Mouse (Mus musculus): ENCODE data around the gene Hbb-bs.
"Not testable (repeated sequence)": the region's sequence is repeated elsewhere in the genome, so short reads cannot be mapped to it uniquely, and the experiment has no call there.

The Hbb-bs gene

DNA sequence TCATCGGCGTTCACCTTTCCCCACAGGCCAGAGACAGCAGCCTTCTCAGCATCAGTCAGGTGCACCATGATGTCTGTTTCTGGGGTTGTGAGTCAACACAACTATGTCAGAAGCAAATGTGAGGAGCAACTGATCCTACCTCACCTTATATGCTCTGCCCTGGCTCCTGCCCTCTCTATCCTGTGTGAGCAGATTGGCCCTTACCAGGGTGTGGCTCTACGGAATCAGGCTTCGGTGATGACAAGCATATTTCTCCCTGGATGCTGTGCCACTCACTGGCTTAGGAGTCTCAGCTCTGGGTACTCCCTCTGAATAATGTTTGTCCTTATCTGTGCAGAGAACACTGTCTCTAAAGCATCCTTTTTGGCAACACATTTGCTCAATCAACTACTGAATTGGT, at the start of gene Hbb-bs:
Gene Hbb-bs (minus strand): TSS at position 289 of the 400 bp plus-strand sequence.
- DNase-seq, result peak; percentile 90

- no peak for DNase-seq
These were observed 49.2 kb upstream of the Hbb-bs start for GRCm38 (mm10) chr7:103877093-103877492.

DNA sequence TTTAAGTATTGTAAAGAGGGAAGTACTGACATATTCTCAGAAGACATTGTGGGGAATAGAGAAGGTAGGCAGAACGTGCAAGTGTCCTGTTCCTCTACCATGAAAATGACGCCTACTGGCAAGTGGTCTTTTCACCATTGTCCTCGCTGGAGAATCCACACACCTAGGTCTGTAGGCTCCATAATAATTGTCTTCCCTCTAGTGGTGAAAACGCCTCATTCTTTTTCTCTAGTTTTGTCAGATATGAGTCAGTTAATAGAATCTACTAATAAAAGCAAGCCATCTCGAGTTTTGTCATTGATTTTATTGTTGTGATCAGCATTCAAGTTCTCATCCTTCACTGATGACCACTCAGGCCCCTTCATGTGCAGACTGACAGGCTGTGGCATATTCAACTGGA, 46.6 kb upstream of the Hbb-bs start:
- peak; percentile 25 for DNase-seq

- DNase-seq, result peak; percentile 48
These were observed 45.2 kb upstream of the Hbb-bs start for GRCm38 (mm10) chr7:103873064-103873463.

GRCm38 (mm10) chr7:103870667-103871066, 42.8 kb upstream of the Hbb-bs start:
- DNase-seq, result peak; percentile 84

- DNase-seq, result peak; percentile 80
These were observed 37.8 kb upstream of the Hbb-bs start for GRCm38 (mm10) chr7:103865716-103866115.

- DNase-seq, result no peak
These were observed 33.6 kb upstream of the Hbb-bs start for GRCm38 (mm10) chr7:103861531-103861930.

DNA sequence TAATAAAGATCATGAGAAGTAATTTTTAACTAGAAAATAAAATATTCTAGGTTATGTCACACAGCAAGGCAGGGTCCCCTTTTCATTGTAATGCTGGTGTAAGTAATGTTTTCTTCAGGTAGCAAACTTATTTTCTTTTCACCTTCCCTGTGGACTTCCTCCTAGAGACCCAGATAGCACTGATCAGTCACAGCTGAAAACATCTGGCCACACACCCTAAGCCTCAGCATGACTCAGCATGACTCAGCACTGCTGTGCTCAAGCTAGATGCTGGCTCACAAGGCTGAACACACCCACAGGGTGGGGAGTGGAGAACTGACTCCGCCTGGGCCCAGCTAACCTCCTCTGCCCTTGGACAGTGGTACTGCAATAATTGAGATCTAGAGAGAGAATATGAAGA, 33.0 kb upstream of the Hbb-bs start:
- DNase-seq, result peak; percentile 99

DNA sequence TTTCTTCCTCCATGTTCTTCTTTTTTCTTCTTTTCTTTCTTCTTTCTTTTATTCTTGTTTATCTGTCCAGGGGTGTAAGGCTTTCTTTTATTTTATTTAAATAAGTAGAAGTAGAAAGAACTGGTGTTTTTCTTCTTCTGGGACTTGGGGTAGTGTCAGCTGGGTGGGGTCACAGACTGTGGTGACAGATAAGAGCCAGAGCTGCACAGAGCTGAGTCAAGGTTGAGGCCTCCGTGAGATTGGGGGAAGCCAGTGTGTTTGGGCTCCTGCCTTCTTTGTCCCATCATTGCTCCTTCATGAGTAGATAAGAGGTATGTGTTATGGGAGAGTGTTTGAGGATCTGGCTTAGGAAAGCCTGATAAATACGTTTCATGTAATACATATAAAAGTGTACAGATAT, 31.2 kb upstream of the Hbb-bs start:
- DNase-seq, result peak; percentile 92

- DNase-seq, result no peak
These were observed 26.8 kb upstream of the Hbb-bs start for GRCm38 (mm10) chr7:103854669-103855068.

DNA sequence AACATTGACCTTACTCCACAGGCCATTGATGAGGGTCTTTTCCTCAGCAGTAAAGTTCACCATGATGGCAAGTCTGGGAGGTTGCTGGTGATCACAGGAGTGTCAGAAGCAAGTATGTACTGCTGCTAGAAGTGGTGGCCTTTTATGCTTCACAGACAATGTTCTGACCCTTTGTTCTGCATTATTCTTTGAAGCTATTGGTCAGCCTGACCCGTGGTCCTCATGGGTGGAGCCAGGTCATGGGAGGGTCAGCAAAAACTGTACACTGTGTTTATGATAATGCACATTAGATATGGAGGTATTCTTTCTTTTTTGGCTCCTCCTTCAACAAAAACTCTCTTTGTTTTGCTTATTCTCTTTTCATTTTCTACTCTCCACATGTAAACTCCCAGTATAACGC, 25.2 kb upstream of the Hbb-bs start, which contains the start of gene Hbb-y:
Gene Hbb-y (minus strand): TSS at position 127 of the 400 bp plus-strand sequence.
- peak; percentile 26 for DNase-seq

- DNase-seq, result peak; percentile 46
These were observed 16.8 kb upstream of the Hbb-bs start for GRCm38 (mm10) chr7:103844525-103845325.

- no peak for DNase-seq
These were observed 15.1 kb upstream of the Hbb-bs start, which contains the start of gene Hbb-bh1 for GRCm38 (mm10) chr7:103843034-103843433. Gene Hbb-bh1 (minus strand): TSS chr7:103843164.

- no peak for DNase-seq
These were observed 12.4 kb upstream of the Hbb-bs start, which contains the start of gene Hbb-bh2 for GRCm38 (mm10) chr7:103840268-103840667. Gene Hbb-bh2 (minus strand): TSS chr7:103840520.

DNA sequence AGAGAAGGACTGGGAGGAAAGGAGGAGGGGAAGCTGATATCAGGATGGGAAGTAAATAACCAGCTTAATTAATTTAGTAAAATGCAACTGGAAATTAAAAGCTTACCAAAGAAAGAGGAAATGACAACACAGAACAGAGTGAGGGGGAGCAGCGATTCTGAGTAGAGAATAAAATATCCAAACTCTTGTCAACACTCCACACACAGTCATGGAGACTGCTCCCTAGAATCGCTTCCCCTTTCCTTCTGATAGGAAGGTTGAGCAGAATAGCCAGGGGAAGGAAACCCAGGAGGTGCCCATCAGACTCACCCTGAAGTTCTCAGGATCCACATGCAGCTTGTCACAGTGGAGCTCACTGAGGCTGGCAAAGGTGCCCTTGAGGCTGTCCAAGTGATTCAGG, 757 bp downstream of the Hbb-bs start:
- not testable (repeated sequence) for DNase-seq

GRCm38 (mm10) chr7:103826255-103826887, 1.5 kb downstream of the Hbb-bs start:
- peak; percentile 79 for DNase-seq

DNA sequence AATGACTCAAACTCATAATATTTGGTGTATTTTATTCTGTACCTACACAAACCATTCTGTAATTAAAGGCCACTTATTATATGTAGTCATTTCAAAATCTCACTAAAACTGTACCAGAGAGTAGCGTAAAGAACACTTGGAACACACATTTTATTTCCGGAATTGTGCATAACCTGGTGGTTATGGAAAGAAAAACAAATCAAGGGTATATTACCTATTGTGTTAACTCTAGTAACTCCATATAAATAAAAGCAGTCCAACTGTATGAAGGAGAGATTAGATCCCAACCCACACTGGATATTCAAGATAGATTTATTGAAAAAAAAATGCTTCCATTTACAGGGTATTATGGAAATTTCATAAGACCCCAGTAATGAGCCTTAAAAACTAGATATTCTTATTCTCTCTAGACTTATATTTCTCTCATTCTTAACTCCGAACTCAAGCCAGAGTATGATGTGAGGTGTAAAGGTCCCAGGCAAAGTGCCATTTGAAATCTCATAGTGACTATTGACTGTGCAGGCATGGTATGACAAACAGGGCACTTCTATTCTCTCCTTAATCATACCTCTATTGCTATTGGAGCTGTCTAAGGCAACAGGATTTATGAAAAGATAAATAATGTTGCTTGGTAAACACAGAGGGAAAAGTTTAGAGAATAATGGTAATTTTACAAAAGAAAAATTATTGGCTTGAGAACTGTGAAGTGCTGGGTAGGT, 2.2 kb downstream of the Hbb-bs start:
- DNase-seq, result peak; percentile 53

DNA sequence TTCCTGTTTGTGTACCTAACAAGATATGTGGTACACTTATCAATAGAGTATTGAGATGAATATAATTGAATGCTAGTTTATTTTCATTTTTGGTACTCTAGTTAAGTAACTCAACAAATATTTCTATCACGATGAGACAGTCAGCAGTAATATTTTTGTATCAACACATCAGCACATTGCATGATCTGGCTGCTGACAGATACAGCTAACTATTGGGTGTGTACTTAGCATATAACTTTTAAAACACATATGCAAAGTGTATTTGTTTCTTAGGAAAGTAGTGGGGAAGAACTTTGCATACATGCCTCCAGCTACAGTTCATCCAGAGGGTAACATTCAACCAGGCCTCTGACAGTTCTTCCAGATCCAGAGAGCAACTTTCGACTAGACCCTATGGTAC, 3.3 kb downstream of the Hbb-bs start:
- no peak for DNase-seq

DNA sequence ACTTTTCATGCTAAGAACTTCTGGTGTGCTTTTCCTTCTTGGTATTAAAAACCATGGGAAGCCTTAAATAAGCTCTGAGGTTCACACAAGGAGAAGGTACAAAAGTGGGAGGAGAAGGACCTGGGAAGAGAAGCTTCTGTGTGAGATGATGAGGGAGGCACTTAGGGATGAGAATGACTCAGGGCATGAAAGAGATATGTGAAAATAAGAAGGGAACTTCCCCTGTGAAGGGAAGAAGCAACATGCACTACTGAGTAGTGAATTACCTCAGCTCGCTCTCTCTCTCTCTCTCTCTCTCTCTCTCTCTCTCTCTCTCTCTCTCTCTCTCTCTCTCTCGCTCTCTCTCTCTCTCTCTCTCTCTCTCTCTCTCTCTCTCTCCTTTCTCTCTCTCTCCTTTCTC, 12.8 kb downstream of the Hbb-bs start:
- DNase-seq, result not testable (repeated sequence)

DNA sequence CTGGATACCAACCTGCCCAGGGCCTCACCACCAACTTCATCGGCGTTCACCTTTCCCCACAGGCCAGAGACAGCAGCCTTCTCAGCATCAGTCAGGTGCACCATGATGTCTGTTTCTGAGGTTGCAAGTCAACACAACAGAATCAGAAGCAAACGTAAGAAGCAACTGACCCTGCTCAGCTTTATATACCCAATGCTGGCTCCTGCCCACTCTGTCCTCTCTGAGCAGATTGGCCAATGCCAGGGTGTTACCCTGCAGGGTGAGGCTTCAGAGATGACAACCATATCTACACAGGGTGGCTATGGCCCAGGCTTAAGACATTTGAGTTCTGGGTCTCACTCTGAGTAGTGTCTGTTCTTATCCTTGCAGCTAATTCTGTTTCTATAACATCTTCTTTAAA, 14.1 kb downstream of the Hbb-bs start, which contains the start of gene Hbb-bt:
Gene Hbb-bt (minus strand): TSS at position 231 of the 400 bp plus-strand sequence.
- peak; percentile 90 for DNase-seq

GRCm38 (mm10) chr7:103813152-103813551, 14.7 kb downstream of the Hbb-bs start:
- not testable (repeated sequence) for DNase-seq

GRCm38 (mm10) chr7:103812174-103812573, 15.7 kb downstream of the Hbb-bs start:
- DNase-seq, result no peak

DNA sequence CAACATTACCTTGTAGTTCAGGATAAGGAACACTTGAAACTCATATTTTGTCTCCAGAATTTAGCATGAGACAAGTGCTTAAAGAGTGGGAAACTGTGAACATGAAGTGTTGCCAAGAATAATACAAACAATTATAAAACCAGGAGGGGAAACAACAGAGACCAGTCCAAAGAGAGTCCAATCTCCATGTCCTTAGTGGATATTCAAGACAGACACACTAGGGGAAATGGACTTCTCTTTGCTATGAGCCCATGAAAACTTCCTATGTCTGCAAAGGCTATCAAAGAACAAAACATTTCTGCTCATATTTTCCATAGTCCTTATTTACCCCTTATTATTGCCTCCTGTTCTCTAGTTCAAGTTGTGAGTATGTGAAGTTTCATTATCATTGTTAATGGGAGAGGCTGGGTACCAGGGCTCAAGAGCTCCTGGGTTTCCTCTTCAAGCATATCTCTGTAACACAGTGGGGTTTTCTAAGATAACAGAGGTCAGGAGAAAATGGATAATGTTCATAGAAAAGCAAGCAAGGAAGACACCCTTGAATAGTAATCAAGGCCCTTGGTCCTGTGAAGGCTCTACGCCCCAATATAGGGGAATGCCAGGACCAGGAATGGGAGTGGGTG, 16.6 kb downstream of the Hbb-bs start:
- peak; percentile 56 for DNase-seq

Data from liver (tissue).